Mouse (Mus musculus): Measurements from ENCODE around the gene Mcl1.
A peak's percentile ranks its signal among the peaks of the same experiment; 100 is the strongest.
"Not testable (repeated sequence)": the region's sequence is repeated elsewhere in the genome, so short reads cannot be mapped to it uniquely, and the experiment has no call there.

Gene Mcl1

GRCm38 (mm10) chr3:95658236-95658867 lies at the start of gene Mcl1:
TSS of gene Mcl1 (plus strand) at chr3:95658788.
- DNase-seq (ENCODE audit: low spot score): peak; percentile 92

GRCm38 (mm10) chr3:95609195-95609594 lies 49.4 kb upstream of the Mcl1 start:
- DNase-seq (ENCODE audit: low spot score): no peak

GRCm38 (mm10) chr3:95613996-95614395 lies 44.6 kb upstream of the Mcl1 start:
- DNase-seq (ENCODE audit: low spot score): no peak

DNA sequence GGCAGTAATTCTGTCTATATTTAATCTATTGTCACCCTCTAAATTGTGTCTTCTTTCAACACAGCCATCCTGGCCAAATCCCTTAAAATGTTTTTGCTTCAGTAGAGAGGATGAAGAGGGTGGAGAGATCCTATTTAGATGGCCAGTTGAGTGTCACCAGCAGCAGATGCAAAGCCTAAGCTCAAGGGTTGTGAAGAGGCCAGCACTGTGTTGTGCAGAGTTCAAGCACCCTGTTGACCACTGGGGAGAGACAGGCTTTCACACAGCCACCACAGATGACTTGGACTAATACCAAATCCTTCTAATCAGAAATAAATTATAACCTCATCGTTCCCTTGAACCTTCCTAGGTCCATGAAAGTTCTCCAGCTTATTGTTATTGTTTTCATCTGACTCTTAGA lies 40.1 kb upstream of the Mcl1 start:
- DNase-seq (ENCODE audit: low spot score): no peak

GRCm38 (mm10) chr3:95621241-95621640 lies 37.3 kb upstream of the Mcl1 start:
- no peak for DNase-seq (ENCODE audit: low spot score)

DNA sequence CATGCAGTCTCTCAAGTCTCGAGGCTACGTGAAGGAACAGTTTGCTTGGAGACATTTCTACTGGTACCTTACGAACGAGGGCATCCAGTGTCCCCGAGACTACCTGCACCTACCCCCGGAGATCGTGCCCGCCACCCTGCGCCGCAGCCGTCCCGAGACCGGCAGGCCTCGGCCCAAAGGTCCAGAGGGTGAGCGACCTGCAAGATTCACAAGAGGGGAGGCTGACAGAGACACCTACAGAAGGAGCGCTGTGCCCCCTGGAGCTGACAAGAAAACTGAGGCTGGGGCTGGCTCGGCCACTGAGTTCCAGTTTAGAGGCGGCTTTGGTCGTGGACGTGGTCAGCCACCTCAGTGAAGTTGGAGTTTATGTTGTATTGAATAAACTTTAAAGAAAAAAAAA lies 36.2 kb upstream of the Mcl1 start:
- DNase-seq (ENCODE audit: low spot score): not testable (repeated sequence)

DNA sequence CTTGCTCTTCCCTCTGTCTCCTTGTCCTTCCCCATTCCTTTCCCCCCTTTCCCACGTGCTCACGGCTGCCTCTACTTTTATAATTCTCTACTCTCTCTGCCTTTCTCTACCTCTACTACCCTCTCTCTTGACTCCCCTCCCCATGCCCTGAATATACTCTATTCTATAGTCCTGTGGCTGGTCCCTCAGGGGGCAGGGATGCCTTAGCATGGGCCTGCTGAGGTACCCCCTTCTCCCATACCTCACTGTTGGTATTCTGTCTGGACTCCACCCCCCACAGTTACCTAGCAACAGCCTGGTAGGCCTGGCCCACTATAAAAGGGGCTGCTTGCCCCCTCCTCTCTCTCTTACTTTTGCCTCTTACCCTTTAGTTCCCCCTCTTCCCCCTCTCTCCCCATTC lies 35.0 kb upstream of the Mcl1 start:
- no peak for DNase-seq (ENCODE audit: low spot score)

GRCm38 (mm10) chr3:95623991-95624515 lies 34.5 kb upstream of the Mcl1 start:
- DNase-seq (ENCODE audit: low spot score): not testable (repeated sequence)

DNA sequence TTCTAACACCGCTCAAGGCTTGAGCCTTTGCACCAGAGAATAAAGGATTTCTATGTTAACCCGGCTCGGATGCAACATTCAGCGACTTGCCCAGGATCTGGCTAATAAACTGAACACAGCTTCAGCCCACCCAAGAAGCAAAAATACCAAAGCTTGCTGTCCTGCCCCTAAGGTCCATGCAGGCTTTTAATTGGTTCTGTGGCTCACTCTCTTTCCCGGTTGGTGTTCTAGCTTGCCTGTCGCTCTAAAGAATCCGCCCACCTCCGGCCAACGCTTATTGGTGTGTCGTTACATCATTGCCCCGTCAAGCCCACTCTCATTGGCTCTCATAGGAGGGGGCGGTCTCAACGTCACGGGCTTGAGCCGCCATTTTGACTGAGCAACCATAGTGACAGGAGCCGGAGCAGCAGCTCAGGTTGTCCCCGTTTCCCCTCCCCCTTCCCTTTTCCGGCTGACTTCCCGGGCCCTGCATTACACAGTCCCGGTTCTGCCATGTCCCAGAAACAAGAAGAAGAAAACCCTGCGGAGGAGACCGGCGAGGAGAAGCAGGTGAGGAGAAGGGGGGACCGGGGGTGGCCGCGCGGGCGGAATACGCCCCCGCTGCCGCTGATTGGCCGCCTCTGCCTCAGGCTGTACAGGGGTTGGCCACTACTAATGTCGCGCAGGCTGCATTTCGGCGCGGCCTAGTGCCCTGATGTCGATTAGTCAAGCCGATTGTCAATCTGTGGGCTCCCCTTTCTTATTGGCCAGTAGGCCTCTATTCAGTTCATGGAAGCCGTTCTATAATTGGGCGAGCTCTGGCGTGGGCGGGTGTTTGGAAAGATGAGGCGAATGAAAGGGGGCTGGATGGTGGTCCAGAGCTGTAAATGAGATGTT lies 33.7 kb upstream of the Mcl1 start, which contains the start of gene Ensa:
Ensa (plus strand) TSS at position 366 of the 876 bp plus-strand sequence.
- DNase-seq (ENCODE audit: low spot score): peak; percentile 97

DNA sequence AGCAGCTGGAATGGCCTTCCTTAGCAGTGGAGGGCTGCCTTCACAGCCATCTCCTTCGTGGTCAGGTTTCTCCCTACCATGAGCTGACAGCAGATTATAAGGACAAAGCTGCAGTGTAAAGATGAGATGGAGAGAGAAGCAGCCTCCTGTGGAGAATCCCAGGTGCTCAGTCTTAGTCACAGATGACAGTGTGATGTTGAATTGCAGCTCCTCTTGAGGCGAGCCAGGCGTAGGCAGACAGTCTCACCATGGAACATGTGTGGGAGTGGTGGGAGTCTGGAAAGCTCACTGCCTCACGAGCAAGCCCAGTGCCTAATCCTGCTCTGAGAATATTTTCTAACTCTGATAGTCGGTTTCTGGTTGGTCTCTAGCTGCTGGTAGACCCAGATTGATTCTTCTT lies 30.8 kb upstream of the Mcl1 start:
- DNase-seq (ENCODE audit: low spot score): no peak

GRCm38 (mm10) chr3:95629755-95630154 lies 28.8 kb upstream of the Mcl1 start:
- DNase-seq (ENCODE audit: low spot score): no peak

- no peak for DNase-seq (ENCODE audit: low spot score)
Observed at GRCm38 (mm10) chr3:95630856-95631255, 27.7 kb upstream of the Mcl1 start.

GRCm38 (mm10) chr3:95631304-95631703 lies 27.3 kb upstream of the Mcl1 start:
- DNase-seq (ENCODE audit: low spot score): no peak

DNA sequence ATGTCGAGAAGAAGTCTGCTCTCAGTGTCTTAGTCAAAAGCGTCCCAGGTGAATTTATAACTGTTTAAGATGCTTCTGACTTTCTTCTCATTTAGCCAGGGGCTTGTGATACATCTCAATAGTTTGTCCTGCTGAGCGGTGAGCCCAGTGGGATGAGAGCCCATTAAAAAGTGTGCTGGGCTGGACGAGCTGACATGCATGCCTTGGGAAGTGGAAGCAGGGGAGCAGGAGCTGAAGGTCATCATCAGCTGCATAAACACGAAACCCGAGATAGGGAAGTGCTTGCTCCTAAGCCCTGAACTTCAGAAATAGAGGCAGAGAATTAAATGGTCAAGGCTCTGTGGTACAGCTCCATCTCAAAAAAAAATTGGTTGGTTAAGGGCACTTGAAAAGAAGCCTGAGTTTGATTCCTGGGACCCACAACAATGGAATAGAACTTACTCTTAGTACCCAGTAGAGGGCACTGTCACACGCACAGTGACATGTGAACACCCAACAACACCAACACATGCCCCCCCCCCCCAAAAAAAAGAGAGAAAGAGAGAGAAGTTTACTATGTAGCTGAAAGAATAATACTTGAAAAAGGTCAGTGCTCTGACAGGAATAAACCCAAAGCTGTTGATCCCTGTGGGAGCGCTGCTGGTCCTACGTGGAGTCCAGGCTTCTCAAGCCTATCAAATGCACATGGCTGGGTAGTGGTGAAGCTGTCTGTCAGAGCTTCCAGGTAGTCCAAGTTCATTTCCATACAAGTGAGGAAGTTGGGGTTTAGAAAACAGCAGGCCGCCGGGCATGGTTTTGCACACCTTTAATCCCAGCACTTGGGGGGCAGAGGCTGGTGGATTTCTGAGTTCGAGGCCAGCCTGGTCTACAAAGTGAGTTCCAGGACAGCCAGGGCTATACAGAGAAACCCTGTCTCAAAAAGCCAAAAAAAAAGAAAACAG lies 25.7 kb upstream of the Mcl1 start:
- peak; percentile 29 for DNase-seq (ENCODE audit: low spot score)

GRCm38 (mm10) chr3:95635636-95636035 lies 23.0 kb upstream of the Mcl1 start:
- no peak for DNase-seq (ENCODE audit: low spot score)

- DNase-seq (ENCODE audit: low spot score): no peak
Observed at GRCm38 (mm10) chr3:95636072-95636471, 22.5 kb upstream of the Mcl1 start.

- no peak for DNase-seq (ENCODE audit: low spot score)
Observed at GRCm38 (mm10) chr3:95639694-95640093, 18.9 kb upstream of the Mcl1 start.

- DNase-seq (ENCODE audit: low spot score): no peak
Observed at GRCm38 (mm10) chr3:95643097-95643496, 15.5 kb upstream of the Mcl1 start.

DNA sequence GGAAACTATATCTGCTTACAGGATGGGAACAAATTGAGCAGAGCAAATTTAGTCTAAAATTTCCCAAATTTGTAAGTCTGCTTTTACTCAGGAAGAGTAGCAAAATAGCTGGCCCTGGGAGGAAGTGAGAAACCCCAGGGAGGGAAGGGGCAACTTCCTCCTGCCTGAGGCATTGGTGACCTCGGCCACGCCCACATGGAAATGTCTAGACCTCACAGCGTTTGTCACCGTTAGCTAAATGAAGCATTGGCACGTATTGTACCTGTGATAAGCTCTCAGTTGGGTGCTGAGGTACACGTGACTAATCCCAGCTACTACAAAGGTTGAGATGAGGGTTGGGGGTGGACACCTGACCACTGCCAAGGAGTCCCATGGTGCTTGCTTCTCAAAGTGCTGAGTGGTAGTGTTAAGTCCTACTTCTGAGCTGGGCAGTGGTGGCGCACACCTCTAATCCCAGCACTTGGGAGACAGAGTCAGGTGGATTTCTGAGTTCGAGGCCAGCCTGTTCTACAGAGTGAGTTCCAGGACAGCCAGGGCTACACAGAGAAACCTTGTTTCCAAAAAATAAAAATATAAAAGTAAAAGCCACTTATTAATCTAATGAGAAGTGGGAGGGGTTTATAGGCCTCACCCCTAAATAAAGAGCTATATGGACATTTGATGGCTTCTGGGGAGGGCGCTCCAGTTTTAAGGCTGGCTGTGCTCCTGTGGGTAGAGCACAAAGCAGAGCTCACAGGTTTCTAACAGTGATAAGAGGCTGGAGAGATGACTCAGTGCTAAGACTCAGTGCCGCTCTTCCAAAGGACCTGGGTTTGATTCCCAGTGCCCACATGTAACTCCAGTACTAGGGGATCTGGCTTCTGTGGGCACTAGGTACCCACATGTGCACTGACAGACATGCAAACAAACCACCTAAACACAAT lies 13.0 kb upstream of the Mcl1 start:
- DNase-seq (ENCODE audit: low spot score): no peak

- no peak for DNase-seq (ENCODE audit: low spot score)
Observed at GRCm38 (mm10) chr3:95648016-95648415, 10.6 kb upstream of the Mcl1 start.
